Mouse (Mus musculus) megakaryocyte, embryonic 14.5 days (primary cell): ENCODE measurements around the gene Zfhx3. TPM values are rescaled to one million over a fixed set of nuclear protein-coding genes. Genes with fewer than 3 reads are reported as not detected.
A peak's percentile ranks its signal among the peaks of the same experiment; 100 is the strongest.

Experiments used
- H3K27me3 ChIP-seq: replicated peaks from 2 replicates; pipeline ENCODE3; 2012; ENCODE audit warnings: inconsistent platforms
- H3K36me3 ChIP-seq: replicated peaks from 2 replicates; pipeline ENCODE3; 2012; ENCODE audit warnings: low read length, inconsistent platforms, mixed read lengths
- H3K4me1 ChIP-seq: 2 replicates; pipeline ENCODE4 v1.6.1; 2012; ENCODE audit warnings: inconsistent platforms
- H3K4me3 ChIP-seq: replicated peaks from 2 replicates; pipeline ENCODE3; 2012; ENCODE audit warnings: moderate library complexity, mild to moderate bottlenecking, inconsistent platforms
- H3K9me3 ChIP-seq: 2 replicates; pipeline ENCODE4 v1.6.1; 2012; ENCODE audit warnings: inconsistent platforms
- FLI1 ChIP-seq: IDR thresholded peaks from 2 replicates; pipeline ENCODE4 v1.6.1; 2012; ENCODE audit warnings: low read length, inconsistent platforms, mixed read lengths
- GATA1 ChIP-seq: IDR thresholded peaks from 3 replicates; pipeline ENCODE4 v1.6.1; 2012; ENCODE audit warnings: mixed read lengths, low read length, inconsistent platforms, borderline replicate concordance
- polyA plus RNA-seq: library from polyadenylated mRNA; stranded (reverse); fragments of >175 nt; gene quantifications from 2 replicates; pipeline ENCODE4 v1.2.3, GENCODE M21; 2012; ENCODE audit warnings: low replicate concordance; ENCODE audit not compliant: insufficient read depth

The Zfhx3 gene
- polyA plus RNA-seq, 1 experiment = 1.1 TPM

- H3K36me3 ChIP-seq = no peaks in the 10 kb centered on the region
- peaks cover 3% of the 10 kb centered on the region for H3K27me3 ChIP-seq
- no peaks in the 10 kb centered on the region for H3K9me3 ChIP-seq
- H3K4me3 ChIP-seq = no peak overlapping the region
- H3K4me1 ChIP-seq = peaks cover 59% of the 10 kb centered on the region
- TF ChIP-seq FLI1 (no peak), GATA1 (no peak)
These were observed 637.4 kb downstream of the Zfhx3 start for GRCm38 (mm10) chr8:108579808-108580207.

GRCm38 (mm10) chr8:108580364-108580763 lies 637.9 kb downstream of the Zfhx3 start:
- Histone ChIP-seq H3K4me3 (no peak overlapping the region), H3K36me3 (no peaks in the 10 kb centered on the region), H3K9me3 (no peaks in the 10 kb centered on the region), H3K4me1 (peaks cover 62% of the 10 kb centered on the region), H3K27me3 (no peaks in the 10 kb centered on the region)
- TF ChIP-seq GATA1 (no peak), FLI1 (no peak)

- no peaks in the 10 kb centered on the region for H3K36me3 ChIP-seq
- TF ChIP-seq FLI1 (no peak), GATA1 (no peak)
- H3K9me3 ChIP-seq = peaks cover 4% of the 10 kb centered on the region
- no peak overlapping the region for H3K4me3 ChIP-seq
- peaks cover 70% of the 10 kb centered on the region for H3K4me1 ChIP-seq
- H3K27me3 ChIP-seq = no peaks in the 10 kb centered on the region
These were observed 639.1 kb downstream of the Zfhx3 start for GRCm38 (mm10) chr8:108581557-108581956.

GRCm38 (mm10) chr8:108582251-108582650 lies 639.8 kb downstream of the Zfhx3 start:
- Histone ChIP-seq H3K4me1 (peaks cover 63% of the 10 kb centered on the region), H3K27me3 (no peaks in the 10 kb centered on the region), H3K4me3 (no peak overlapping the region), H3K36me3 (no peaks in the 10 kb centered on the region), H3K9me3 (peaks cover 10% of the 10 kb centered on the region)
- TF ChIP-seq FLI1 (no peak), GATA1 (no peak)

GRCm38 (mm10) chr8:108583261-108583660 lies 640.8 kb downstream of the Zfhx3 start:
- TF ChIP-seq GATA1 = no peak
- TF ChIP-seq FLI1 = no peak
- Histone ChIP-seq H3K36me3 (no peaks in the 10 kb centered on the region), H3K4me1 (peaks cover 58% of the 10 kb centered on the region), H3K27me3 (no peaks in the 10 kb centered on the region), H3K4me3 (peak overlapping the region; percentile 8), H3K9me3 (peaks cover 10% of the 10 kb centered on the region)

GRCm38 (mm10) chr8:108583867-108584661 lies 641.6 kb downstream of the Zfhx3 start:
- Histone ChIP-seq H3K9me3 (peaks cover 10% of the 10 kb centered on the region), H3K27me3 (no peaks in the 10 kb centered on the region), H3K4me1 (peaks cover 50% of the 10 kb centered on the region), H3K4me3 (no peak overlapping the region), H3K36me3 (no peaks in the 10 kb centered on the region)
- TF ChIP-seq GATA1 = no peak
- TF ChIP-seq FLI1 = no peak

GRCm38 (mm10) chr8:108584662-108584978 lies 642.2 kb downstream of the Zfhx3 start:
- Histone ChIP-seq H3K4me3 (no peak overlapping the region), H3K9me3 (peaks cover 10% of the 10 kb centered on the region), H3K36me3 (no peaks in the 10 kb centered on the region), H3K4me1 (peaks cover 50% of the 10 kb centered on the region), H3K27me3 (no peaks in the 10 kb centered on the region)
- no peak for TF ChIP-seq FLI1
- no peak for TF ChIP-seq GATA1

- TF ChIP-seq FLI1 (no peak), GATA1 (no peak)
- Histone ChIP-seq H3K4me3 (no peak overlapping the region), H3K9me3 (peaks cover 10% of the 10 kb centered on the region), H3K4me1 (0 out of 2 replicates have a peak, but pooled peaks cover 6% of the 10 kb centered on the region), H3K27me3 (peaks cover 1% of the 10 kb centered on the region), H3K36me3 (no peaks in the 10 kb centered on the region)
These were observed 648.6 kb downstream of the Zfhx3 start for GRCm38 (mm10) chr8:108591037-108591436.

GRCm38 (mm10) chr8:108592028-108592724 lies 649.7 kb downstream of the Zfhx3 start:
- Histone ChIP-seq H3K4me3 (no peak overlapping the region), H3K27me3 (peaks cover 1% of the 10 kb centered on the region), H3K4me1 (0 out of 2 replicates have a peak, but pooled peaks cover 3% of the 10 kb centered on the region), H3K9me3 (peaks cover under 1% of the 10 kb centered on the region; the same call in 1 of the 2 replicates), H3K36me3 (no peaks in the 10 kb centered on the region)
- no peak for TF ChIP-seq FLI1
- no peak for TF ChIP-seq GATA1
